ENCODE assay signal across 15 mouse cellular contexts in the genomic region with DNA sequence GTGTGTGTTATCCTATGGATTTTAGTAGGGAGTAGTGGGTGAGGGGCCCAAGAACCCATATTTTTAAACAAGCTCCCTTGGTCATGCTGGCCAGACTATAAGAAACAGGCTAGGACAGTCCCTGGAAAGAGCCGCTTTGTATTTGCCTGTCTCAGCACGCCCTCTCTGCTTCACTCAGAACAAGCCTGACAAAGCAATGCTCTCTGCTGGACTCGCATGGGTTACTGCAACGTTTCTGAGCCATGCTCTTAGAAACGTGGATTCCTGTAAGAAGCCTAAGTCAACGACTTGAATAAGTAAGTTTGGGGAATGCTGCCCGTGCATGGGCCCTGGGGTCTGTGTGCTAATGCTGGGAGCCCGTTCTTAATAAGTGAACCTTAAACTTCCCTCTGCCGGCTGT. TPM values are rescaled to one million over a fixed set of nuclear protein-coding genes. Genes with fewer than 3 reads are reported as not detected.
DNase-seq lines count a peak whose midpoint lies in the region; ATAC-seq and TF ChIP-seq lines count a peak whose summit lies in the region.
"Had no signal": no experiment of that assay in that cellular context is flagged by ENCODE, and none has a peak within 500 bp of the region (broad histone marks: within the 10 kb centered on the region; RNA-seq: fewer than 3 reads in every experiment).

No protein-coding gene starts in this region.

- H3K36me3 ChIP-seq in kidney, postnatal 0 days (ENCODE audit: insufficient read depth, low read length): no peaks in the 10 kb centered on the region
- no peaks in the 10 kb centered on the region for H3K36me3 ChIP-seq in kidney, embryonic 15.5 days
- no peaks in the 10 kb centered on the region for H3K36me3 ChIP-seq in embryonic facial prominence, embryonic 14.5 days (ENCODE audit: control insufficient read depth, insufficient read depth, low read length)
- H3K36me3 ChIP-seq in stomach, postnatal 0 days (ENCODE audit: control insufficient read depth, insufficient read depth, low read length): no peaks in the 10 kb centered on the region
- H3K36me3 ChIP-seq: hindbrain, embryonic 12.5 days; liver, embryonic 15.5 days; neural tube, embryonic 15.5 days had no signal

- H3K27ac ChIP-seq in kidney, postnatal 0 days: no peak overlapping the region
- no peak overlapping the region for H3K27ac ChIP-seq in kidney, embryonic 15.5 days
- no peak overlapping the region for H3K27ac ChIP-seq in embryonic facial prominence, embryonic 14.5 days (replicated peaks; ENCODE audit: low read depth, low read length)
- H3K27ac ChIP-seq in stomach, postnatal 0 days (replicated peaks): no peak overlapping the region
- H3K27ac ChIP-seq: hindbrain, embryonic 12.5 days; liver, embryonic 15.5 days; neural tube, embryonic 15.5 days had no signal

- no peak for TF ChIP-seq EP300 in stomach, postnatal 0 days (optimal IDR thresholded peaks at IDR 0.05)

- no peaks in the 10 kb centered on the region for H3K27me3 ChIP-seq in kidney, postnatal 0 days (ENCODE audit: insufficient read depth, low read length)
- H3K27me3 ChIP-seq in kidney, embryonic 15.5 days: peaks cover 31% of the 10 kb centered on the region
- H3K27me3 ChIP-seq in embryonic facial prominence, embryonic 14.5 days (replicated peaks; ENCODE audit: control insufficient read depth, insufficient read depth, low read length): peaks cover 36% of the 10 kb centered on the region
- peaks cover 2% of the 10 kb centered on the region; the same call in 1 of the 2 replicates for H3K27me3 ChIP-seq in stomach, postnatal 0 days (ENCODE audit: control insufficient read depth, insufficient read depth, low read length)
- H3K27me3 ChIP-seq: Patski had no signal

- no peak for ATAC-seq in kidney, postnatal 0 days (replicated peaks; ENCODE audit: low FRiP score, low read depth)
- ATAC-seq in kidney, embryonic 15.5 days (replicated peaks; ENCODE audit: low FRiP score): no peak
- ATAC-seq in embryonic facial prominence, embryonic 14.5 days (ENCODE audit: low read depth): no peak
- no peak for ATAC-seq in stomach, postnatal 0 days (ENCODE audit: low FRiP score, low TSS enrichment)
- ATAC-seq: Patski had no signal

- H3K4me3 ChIP-seq in kidney, postnatal 0 days (replicated peaks; ENCODE audit: low read depth, low read length): no peak overlapping the region
- no peak overlapping the region for H3K4me3 ChIP-seq in kidney, embryonic 15.5 days (replicated peaks)
- H3K4me3 ChIP-seq in embryonic facial prominence, embryonic 14.5 days (ENCODE audit: low read depth, low read length): no peak overlapping the region
- H3K4me3 ChIP-seq in stomach, postnatal 0 days (ENCODE audit: low read depth, low read length): no peak overlapping the region
- H3K4me3 ChIP-seq: hindbrain, embryonic 12.5 days; liver, embryonic 15.5 days; neural tube, embryonic 15.5 days had no signal

- DNase-seq in kidney, postnatal 0 days (ENCODE audit: low spot score): no peak
- DNase-seq in retina, postnatal 1 day: peak; percentile 27
- no peak for DNase-seq in retina, embryonic 14.5 days (ENCODE audit: low spot score)
- peak; percentile 54 for DNase-seq in embryonic facial prominence, embryonic 14.5 days (ENCODE audit: low spot score)
- DNase-seq in stomach, postnatal 0 days (ENCODE audit: low spot score): no peak
- no peak for DNase-seq in ovary, adult 18-20 months (ENCODE audit: low spot score)
- DNase-seq: adrenal gland, adult 2 months; cerebellum, postnatal 36 days; spleen, adult 18-20 months had no signal

- no peak overlapping the region for H3K4me2 ChIP-seq in kidney, postnatal 0 days (ENCODE audit: low read length)
- H3K4me2 ChIP-seq in kidney, embryonic 15.5 days: no peak overlapping the region
- H3K4me2 ChIP-seq in embryonic facial prominence, embryonic 14.5 days (ENCODE audit: low read depth, low read length): no peak overlapping the region
- H3K4me2 ChIP-seq in stomach, postnatal 0 days (replicated peaks; ENCODE audit: low read depth): no peak overlapping the region
- H3K4me2 ChIP-seq: heart, embryonic 11.5 days; hindbrain, embryonic 12.5 days; liver, embryonic 15.5 days; neural tube, embryonic 15.5 days had no signal

- no peaks in the 10 kb centered on the region for H3K9me3 ChIP-seq in kidney, postnatal 0 days (replicated peaks; ENCODE audit: low read length)
- H3K9me3 ChIP-seq in kidney, embryonic 15.5 days (replicated peaks): no peaks in the 10 kb centered on the region
- H3K9me3 ChIP-seq in embryonic facial prominence, embryonic 14.5 days (ENCODE audit: control insufficient read depth, low read length): no peaks in the 10 kb centered on the region
- H3K9me3 ChIP-seq in stomach, postnatal 0 days (ENCODE audit: control insufficient read depth, low read length): no peaks in the 10 kb centered on the region
- H3K9me3 ChIP-seq: hindbrain, embryonic 12.5 days; liver, embryonic 15.5 days; neural tube, embryonic 15.5 days had no signal

- TF ChIP-seq CTCF in kidney, postnatal 0 days (IDR thresholded peaks at IDR 0.05; ENCODE audit: low read depth): peak; percentile 10; the same call in 1 of the 2 replicates
- TF ChIP-seq CTCF in stomach, postnatal 0 days (IDR thresholded peaks at IDR 0.05; ENCODE audit: low read depth): peak; percentile 40

- 31% methylated on average over 9 of the region's 9 CpGs for WGBS in kidney, postnatal 0 days
- 34% methylated on average over 9 of the region's 9 CpGs for WGBS in kidney, embryonic 15.5 days
- 19% methylated on average over 9 of the region's 9 CpGs for WGBS in embryonic facial prominence, embryonic 14.5 days
- WGBS in stomach, postnatal 0 days: 16% methylated on average over 9 of the region's 9 CpGs

- H3K4me1 ChIP-seq in kidney, postnatal 0 days (replicated peaks; ENCODE audit: insufficient read depth, low read length): peaks cover 11% of the 10 kb centered on the region
- peaks cover 43% of the 10 kb centered on the region for H3K4me1 ChIP-seq in kidney, embryonic 15.5 days
- no peaks in the 10 kb centered on the region for H3K4me1 ChIP-seq in embryonic facial prominence, embryonic 14.5 days (ENCODE audit: control insufficient read depth, insufficient read depth, low read length)
- peaks cover 3% of the 10 kb centered on the region; the same call in 1 of the 2 replicates for H3K4me1 ChIP-seq in stomach, postnatal 0 days (replicated peaks; ENCODE audit: control insufficient read depth, insufficient read depth)
- H3K4me1 ChIP-seq: liver, embryonic 15.5 days had no signal

- no peak overlapping the region for H3K9ac ChIP-seq in kidney, postnatal 0 days (ENCODE audit: low read depth, low read length)
- H3K9ac ChIP-seq in kidney, embryonic 15.5 days: no peak overlapping the region
- H3K9ac ChIP-seq in embryonic facial prominence, embryonic 14.5 days (ENCODE audit: low read depth, low read length): no peak overlapping the region
- no peak overlapping the region for H3K9ac ChIP-seq in stomach, postnatal 0 days (ENCODE audit: low read length)
- H3K9ac ChIP-seq: hindbrain, embryonic 12.5 days; liver, embryonic 15.5 days; neural tube, embryonic 15.5 days had no signal

RNA-seq across cellular contexts. Expression of gene Cdh4, which starts 2.1 kb away (rescaled TPM):
- 10.7 and 11.5 TPM in 2 replicates for polyA plus RNA-seq in kidney, postnatal 0 days (2015; fragmentation: Nextera tagmentation; extraction: Ambion mirVana)
- 23.2 and 24.1 TPM in 2 replicates for polyA plus RNA-seq in kidney, embryonic 15.5 days (2015; fragmentation: Nextera tagmentation; extraction: Ambion mirVana)
- polyA plus RNA-seq in embryonic facial prominence, embryonic 14.5 days (2014; fragmentation: Nextera tagmentation; extraction: Ambion mirVana): 9.2 and 11.1 TPM in 2 replicates
- polyA plus RNA-seq in stomach, postnatal 0 days (2015; fragmentation: Nextera tagmentation; extraction: Ambion mirVana): 2.9 and 3.1 TPM in 2 replicates
- polyA plus RNA-seq: Patski had no signal

Comparison
In these comparisons a context has a peak if more than half of its experiments do, and no peak if none do; other contexts are left out.
1. DNase-seq: peak in retina, postnatal 1 day (single experiment) and embryonic facial prominence, embryonic 14.5 days (single experiment); none in kidney, postnatal 0 days (single experiment), retina, embryonic 14.5 days (single experiment), stomach, postnatal 0 days (single experiment) and ovary, adult 18-20 months (single experiment).